Mouse (Mus musculus): Measurements from ENCODE around the gene Vps9d1. TPM values are rescaled to one million over a fixed set of nuclear protein-coding genes. Genes with fewer than 3 reads are reported as not detected.

Gene Vps9d1
- polyA plus RNA-seq, 1 experiment = 2.0 TPM

DNA sequence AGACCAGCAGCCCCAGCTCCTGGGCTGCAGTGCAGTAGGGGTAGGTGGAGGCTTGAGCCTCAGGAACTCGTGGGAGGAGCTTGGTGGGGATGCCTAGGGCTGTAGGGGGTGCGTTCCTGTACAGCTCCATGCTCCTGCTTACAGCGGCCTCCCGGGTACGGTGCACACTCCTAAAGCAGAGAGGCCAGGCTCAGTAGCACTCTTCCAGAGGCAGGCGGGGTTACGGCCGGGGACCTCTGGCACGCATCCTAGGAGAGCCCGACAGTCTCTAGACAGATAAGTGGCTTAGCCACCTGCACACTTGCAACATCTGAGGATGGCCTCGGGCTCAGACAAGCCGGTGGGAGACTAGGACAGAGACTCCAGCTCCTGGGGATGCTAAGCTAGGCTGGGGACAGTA is 8.6 kb downstream of the Vps9d1 start:
- H3K4me1 ChIP-seq (ENCODE audit: control insufficient read depth) = no peaks in the 10 kb centered on the region
- no peak overlapping the region for H3K4me3 ChIP-seq (replicated peaks)
- TF ChIP-seq TAL1 (IDR thresholded peaks at IDR 0.05; ENCODE audit: low read length) (no peak), GATA1 (IDR thresholded peaks at IDR 0.05; ENCODE audit: low read length) (no peak)
- peaks cover 53% of the 10 kb centered on the region for H3K36me3 ChIP-seq (ENCODE audit: control insufficient read depth)
- H3K27me3 ChIP-seq (ENCODE audit: control insufficient read depth) = no peaks in the 10 kb centered on the region
- no peaks in the 10 kb centered on the region for H3K9me3 ChIP-seq (ENCODE audit: control insufficient read depth, low read length)

DNA sequence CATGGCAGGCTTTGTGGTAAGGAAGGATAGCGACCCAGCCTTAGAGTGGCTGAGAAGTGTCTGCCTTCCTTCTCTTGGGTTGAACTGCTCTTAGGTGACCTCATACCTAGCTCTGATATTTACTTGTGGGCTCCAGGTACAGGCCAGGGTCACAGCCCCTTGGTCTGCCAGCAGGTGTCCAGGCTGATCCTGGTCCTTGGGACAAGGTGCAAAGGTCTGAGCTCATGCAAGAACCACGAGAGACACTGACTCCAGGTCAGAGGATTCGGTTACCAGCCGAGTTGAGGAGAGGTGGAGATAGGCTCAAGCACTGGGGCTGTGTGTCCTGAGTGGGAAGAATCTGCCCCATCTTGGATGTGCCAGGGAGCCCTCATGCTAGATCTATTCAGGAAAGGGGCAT is 9.8 kb downstream of the Vps9d1 start:
- Histone ChIP-seq H3K36me3 (ENCODE audit: control insufficient read depth) (peaks cover 49% of the 10 kb centered on the region), H3K4me1 (ENCODE audit: control insufficient read depth) (no peaks in the 10 kb centered on the region), H3K4me3 (replicated peaks) (no peak overlapping the region)

DNA sequence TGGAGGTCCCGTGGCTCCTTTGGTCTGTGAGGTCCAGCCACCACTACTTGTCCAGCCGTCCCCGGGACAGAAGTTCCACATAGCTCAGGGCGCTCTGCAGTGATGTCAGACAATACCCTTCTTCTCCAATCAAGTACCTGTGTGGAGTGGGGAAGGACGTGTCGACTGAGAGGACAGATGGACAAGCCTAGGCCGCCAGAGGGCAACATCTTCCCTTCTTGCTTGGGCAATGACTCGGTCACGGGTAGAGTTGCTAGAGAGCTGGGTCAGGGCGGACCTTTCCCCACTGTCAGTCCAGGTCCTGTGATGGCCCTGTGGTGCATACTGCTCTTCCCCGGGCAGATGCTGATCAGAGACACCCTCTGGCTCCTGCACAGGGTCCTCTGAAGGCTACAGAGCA is 11.1 kb downstream of the Vps9d1 start:
- TF ChIP-seq TAL1 (IDR thresholded peaks at IDR 0.05; ENCODE audit: low read length) (no peak), GATA1 (IDR thresholded peaks at IDR 0.05; ENCODE audit: low read length) (no peak)
- H3K4me3 ChIP-seq (replicated peaks) = no peak overlapping the region
- H3K27me3 ChIP-seq (ENCODE audit: control insufficient read depth) = no peaks in the 10 kb centered on the region
- peaks cover 36% of the 10 kb centered on the region for H3K36me3 ChIP-seq (ENCODE audit: control insufficient read depth)
- H3K4me1 ChIP-seq (ENCODE audit: control insufficient read depth) = no peaks in the 10 kb centered on the region
- no peaks in the 10 kb centered on the region for H3K9me3 ChIP-seq (ENCODE audit: control insufficient read depth, low read length)

More for the DNA sequence above, 9.8 kb downstream of the Vps9d1 start:
- no peak for TF ChIP-seq GATA1 (IDR thresholded peaks at IDR 0.05; ENCODE audit: low read length)
- no peak for TF ChIP-seq TAL1 (IDR thresholded peaks at IDR 0.05; ENCODE audit: low read length)
- Histone ChIP-seq H3K27me3 (ENCODE audit: control insufficient read depth) (no peaks in the 10 kb centered on the region), H3K9me3 (ENCODE audit: control insufficient read depth, low read length) (no peaks in the 10 kb centered on the region)

DNA sequence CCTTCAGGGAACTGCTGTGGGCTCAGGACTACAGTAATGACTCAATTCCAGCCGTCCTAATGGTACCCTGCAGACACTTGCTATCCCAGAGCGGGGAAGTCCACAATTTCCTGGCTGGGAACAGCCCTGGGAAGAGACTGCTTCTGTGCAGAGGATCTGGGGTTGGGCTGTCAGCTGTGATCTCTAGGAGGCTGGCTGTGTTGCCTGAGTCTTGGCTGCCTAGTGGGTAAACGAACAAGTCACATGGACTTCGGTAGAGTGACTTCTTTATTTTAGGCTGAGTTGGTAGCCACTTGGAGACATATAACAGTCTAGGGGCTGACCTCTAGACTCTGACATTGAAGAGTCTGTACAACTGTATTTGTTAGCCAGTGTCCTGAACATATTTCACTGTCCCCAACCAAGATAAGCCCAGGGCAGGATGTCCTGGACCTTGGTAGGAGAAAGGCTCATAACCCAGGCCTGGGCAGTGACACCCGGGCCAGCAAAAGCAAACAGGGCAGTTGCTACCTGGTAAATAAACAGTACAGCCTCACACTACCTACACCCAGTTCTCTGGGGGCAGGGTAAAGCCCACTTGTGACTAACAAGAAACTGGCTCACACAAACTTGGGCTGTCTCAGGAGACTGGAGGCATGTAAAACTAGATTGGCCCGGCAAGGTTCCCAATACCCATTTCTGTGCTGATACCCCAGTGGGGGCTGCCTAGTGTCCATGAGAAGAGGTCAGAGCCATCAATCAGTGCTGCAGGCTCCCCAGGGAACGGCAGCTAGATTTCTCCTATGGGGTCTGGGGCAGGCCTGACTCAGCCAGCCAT is 11.8 kb downstream of the Vps9d1 start:
- H3K4me1 ChIP-seq (ENCODE audit: control insufficient read depth) = no peaks in the 10 kb centered on the region
- TF ChIP-seq GATA1 (IDR thresholded peaks at IDR 0.05; ENCODE audit: low read length) (no peak), TAL1 (IDR thresholded peaks at IDR 0.05; ENCODE audit: low read length) (no peak)
- H3K27me3 ChIP-seq (ENCODE audit: control insufficient read depth) = no peaks in the 10 kb centered on the region
- no peaks in the 10 kb centered on the region for H3K9me3 ChIP-seq (ENCODE audit: control insufficient read depth, low read length)
- no peak overlapping the region for H3K4me3 ChIP-seq (replicated peaks)
- peaks cover 28% of the 10 kb centered on the region for H3K36me3 ChIP-seq (ENCODE audit: control insufficient read depth)

DNA sequence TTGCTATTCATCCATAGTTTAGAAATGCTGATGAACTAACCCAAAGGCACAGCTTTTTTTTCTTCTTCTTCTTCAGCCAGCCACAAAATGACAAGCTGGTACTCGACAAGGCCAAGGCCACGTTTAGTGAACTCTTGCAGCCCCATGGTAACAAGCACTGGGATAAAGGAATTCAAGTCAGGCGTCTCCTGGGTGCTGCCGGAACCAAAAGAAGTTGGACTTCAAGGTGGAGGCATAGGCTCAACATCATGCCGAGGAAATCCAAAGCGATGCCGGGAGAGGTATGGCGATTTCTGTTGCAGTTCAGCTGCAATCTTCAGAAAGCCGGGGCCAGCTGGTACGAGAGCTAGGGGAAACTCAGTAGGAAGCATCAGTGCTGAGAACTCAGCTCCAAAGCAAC is 14.8 kb downstream of the Vps9d1 start:
- H3K36me3 ChIP-seq (ENCODE audit: control insufficient read depth) = peaks cover 5% of the 10 kb centered on the region
- H3K4me1 ChIP-seq (ENCODE audit: control insufficient read depth) = peaks cover 23% of the 10 kb centered on the region
- peaks cover 22% of the 10 kb centered on the region for H3K27me3 ChIP-seq (ENCODE audit: control insufficient read depth)
- TF ChIP-seq TAL1 (IDR thresholded peaks at IDR 0.05; ENCODE audit: low read length) = no peak
- TF ChIP-seq GATA1 (IDR thresholded peaks at IDR 0.05; ENCODE audit: low read length) = no peak
- no peak overlapping the region for H3K4me3 ChIP-seq (replicated peaks)
- H3K9me3 ChIP-seq (ENCODE audit: control insufficient read depth, low read length) = no peaks in the 10 kb centered on the region

DNA sequence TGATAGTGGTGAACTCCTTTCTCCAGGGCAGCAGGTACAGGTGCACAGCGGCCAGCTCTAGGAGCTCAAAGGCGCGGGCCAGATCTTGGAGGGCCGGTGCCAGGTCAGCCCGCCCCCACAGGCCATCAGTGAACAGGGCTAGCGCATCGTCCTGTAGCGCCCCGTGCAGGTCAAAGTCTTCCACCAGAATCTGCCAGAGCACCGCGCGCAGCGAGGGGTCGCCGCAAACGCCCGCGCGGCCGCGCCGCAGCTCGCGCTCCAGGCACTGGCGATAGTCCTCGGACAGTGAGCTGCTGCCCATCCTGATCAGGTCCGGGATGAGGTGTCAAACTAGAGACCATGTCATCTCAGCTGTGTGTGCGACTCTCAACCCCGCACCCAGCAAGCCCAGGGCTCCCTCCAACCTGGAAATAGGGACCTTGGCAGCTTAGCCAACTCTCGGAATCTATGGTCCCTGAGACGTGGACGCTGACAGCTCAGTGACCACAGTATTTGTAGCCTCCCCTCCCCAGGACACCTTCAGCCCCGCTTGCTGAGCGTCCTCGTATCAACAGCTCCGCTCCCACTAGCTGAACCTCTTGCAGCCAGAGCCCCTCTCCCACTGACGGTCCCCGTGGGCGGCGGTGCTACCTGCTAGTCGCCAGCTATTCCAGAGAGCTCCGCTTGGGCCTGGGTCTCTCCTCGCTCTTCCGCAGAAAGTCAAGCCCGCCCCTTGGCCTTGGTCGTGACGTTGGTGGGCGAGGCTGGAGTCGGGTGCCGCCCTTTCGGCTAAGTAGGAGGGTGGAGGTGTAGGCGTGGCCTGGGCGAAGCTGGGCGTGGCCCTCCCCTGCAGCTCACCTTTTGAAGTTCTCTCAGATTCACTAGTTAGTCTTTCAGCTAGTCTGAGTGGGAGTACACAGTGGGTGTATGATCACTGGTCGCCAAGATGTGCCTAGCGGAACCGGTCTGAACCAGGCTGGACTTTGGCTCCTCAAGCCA is 18.3 kb downstream of the Vps9d1 start, which contains the start of gene Spata2l:
Spata2l (minus strand) TSS at position 714 of the 978 bp plus-strand sequence.
- Histone ChIP-seq H3K36me3 (ENCODE audit: control insufficient read depth) (no peaks in the 10 kb centered on the region), H3K4me3 (replicated peaks) (peak within 1 kb of the TSS; percentile 72), H3K27me3 (ENCODE audit: control insufficient read depth) (peaks cover 35% of the 10 kb centered on the region), H3K9me3 (ENCODE audit: control insufficient read depth, low read length) (no peaks in the 10 kb centered on the region), H3K4me1 (ENCODE audit: control insufficient read depth) (peaks cover 23% of the 10 kb centered on the region)
- no peak for TF ChIP-seq TAL1 (IDR thresholded peaks at IDR 0.05; ENCODE audit: low read length)
- TF ChIP-seq GATA1 (IDR thresholded peaks at IDR 0.05; ENCODE audit: low read length) = no peak

DNA sequence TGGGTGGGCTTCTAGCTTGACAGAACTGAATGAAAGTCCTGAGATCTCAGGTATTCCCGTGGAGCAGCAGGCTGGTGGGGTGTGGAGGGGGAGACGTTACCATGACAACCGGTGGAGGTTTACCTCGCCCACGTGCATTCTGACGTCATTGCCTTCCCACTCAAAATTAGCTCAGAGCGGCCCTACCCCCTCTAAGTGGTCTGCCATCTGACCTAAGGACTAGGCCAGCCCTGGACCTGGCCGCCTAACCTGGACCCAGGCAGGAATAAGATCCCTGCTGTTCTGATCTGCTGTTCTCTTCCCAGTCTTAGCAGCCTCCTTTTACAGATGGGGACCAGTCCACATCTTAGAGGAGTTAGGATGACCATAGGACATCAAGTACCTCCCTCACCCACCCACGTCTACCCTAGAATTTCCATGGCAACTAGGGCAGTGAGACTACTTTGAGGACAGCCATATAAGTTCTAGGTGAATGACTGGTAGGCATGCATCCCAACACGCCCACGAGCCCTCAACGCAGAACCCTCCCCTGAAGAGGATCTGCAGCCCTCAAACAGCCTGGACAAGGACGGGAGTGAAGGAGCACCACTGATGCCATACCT is 19.1 kb downstream of the Vps9d1 start:
- no peaks in the 10 kb centered on the region for H3K9me3 ChIP-seq (ENCODE audit: control insufficient read depth, low read length)
- H3K36me3 ChIP-seq (ENCODE audit: control insufficient read depth) = peaks cover 5% of the 10 kb centered on the region
- peak overlapping the region; percentile 72 for H3K4me3 ChIP-seq (replicated peaks)
- H3K4me1 ChIP-seq (ENCODE audit: control insufficient read depth) = peaks cover 23% of the 10 kb centered on the region
- TF ChIP-seq TAL1 (IDR thresholded peaks at IDR 0.05; ENCODE audit: low read length) (no peak), GATA1 (IDR thresholded peaks at IDR 0.05; ENCODE audit: low read length) (no peak)
- peaks cover 35% of the 10 kb centered on the region for H3K27me3 ChIP-seq (ENCODE audit: control insufficient read depth)

DNA sequence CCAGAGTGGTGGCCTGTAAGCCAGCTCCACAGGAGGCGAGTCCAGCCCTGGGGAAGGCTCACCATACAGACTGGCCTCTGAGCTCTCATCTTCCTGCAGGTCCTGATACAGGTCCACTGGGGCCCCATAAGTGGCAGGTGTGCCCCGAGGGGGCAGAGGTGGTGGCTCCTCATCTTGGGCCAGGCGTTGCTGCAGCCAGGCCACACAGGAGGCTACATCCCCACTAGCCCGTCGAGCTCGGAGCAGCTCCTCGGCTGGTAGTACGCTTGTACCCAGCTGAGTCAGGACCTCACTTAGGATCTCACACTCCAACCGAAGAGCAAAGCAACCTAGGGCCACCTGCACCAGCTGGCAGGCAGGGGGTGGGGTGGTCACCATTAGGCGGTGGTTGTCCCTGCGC is 20.4 kb downstream of the Vps9d1 start:
- TF ChIP-seq GATA1 (IDR thresholded peaks at IDR 0.05; ENCODE audit: low read length) (no peak), TAL1 (IDR thresholded peaks at IDR 0.05; ENCODE audit: low read length) (no peak)
- no peak overlapping the region for H3K4me3 ChIP-seq (replicated peaks)
- peaks cover 10% of the 10 kb centered on the region for H3K36me3 ChIP-seq (ENCODE audit: control insufficient read depth)

More for the DNA sequence above, 20.4 kb downstream of the Vps9d1 start:
- Histone ChIP-seq H3K4me1 (ENCODE audit: control insufficient read depth) (peaks cover 23% of the 10 kb centered on the region), H3K9me3 (ENCODE audit: control insufficient read depth, low read length) (no peaks in the 10 kb centered on the region), H3K27me3 (ENCODE audit: control insufficient read depth) (peaks cover 35% of the 10 kb centered on the region)
